Mouse (Mus musculus) gastrocnemius, postnatal 4 days (tissue): ENCODE measurements around the gene Fabp2. TPM values are rescaled to one million over a fixed set of nuclear protein-coding genes. Genes with fewer than 3 reads are reported as not detected.
A peak's percentile ranks its signal among the peaks of the same experiment; 100 is the strongest.
"Not testable (repeated sequence)": the region's sequence is repeated elsewhere in the genome, so short reads cannot be mapped to it uniquely, and the experiment has no call there.

ENCODE experiments used
- DNase-seq, 2 experiments: peaks; one replicate each; pipeline ENCODE4 v3.0.0; 2021 to 2022; ENCODE audit warnings: low spot score in 2 of 2, mixed read lengths in 2 of 2
- total RNA-seq, 2 experiments: library from RNA; stranded (reverse); gene quantifications; 2 replicates each; pipeline ENCODE4 v1.2.3; 2021

Fabp2 gene
- total RNA-seq, 2 experiments from 2014 or later, result not detected

- DNase-seq, result no peak
Observed at GRCm38 (mm10) chr3:122919260-122919659, 24.4 kb downstream of the Fabp2 start, which contains the start of gene Gm10959. TSS of gene Gm10959 (minus strand) at chr3:122919360.

- no peak for DNase-seq
Observed at GRCm38 (mm10) chr3:122920572-122921435, 25.9 kb downstream of the Fabp2 start.

- no peak for DNase-seq
Observed at GRCm38 (mm10) chr3:122921676-122922527, 27.0 kb downstream of the Fabp2 start.

- DNase-seq, result no peak
Observed at GRCm38 (mm10) chr3:122923147-122923546, 28.3 kb downstream of the Fabp2 start.

GRCm38 (mm10) chr3:122924009-122924914 is 29.4 kb downstream of the Fabp2 start, which contains the start of gene 1810037I17Rik:
TSS of gene 1810037I17Rik (plus strand) at chr3:122924203.
- peak; percentile 93 to 97 for DNase-seq

GRCm38 (mm10) chr3:122929723-122930122 is 34.9 kb downstream of the Fabp2 start:
- no peak for DNase-seq

- no peak for DNase-seq
Observed at GRCm38 (mm10) chr3:122932466-122932865, 37.6 kb downstream of the Fabp2 start.

GRCm38 (mm10) chr3:122937176-122937575 is 42.3 kb downstream of the Fabp2 start:
- not testable (repeated sequence) for DNase-seq

- peak in 1 of 2 experiments; percentile 37 for DNase-seq
Observed at GRCm38 (mm10) chr3:122939215-122939614, 44.3 kb downstream of the Fabp2 start.

GRCm38 (mm10) chr3:122943387-122943890 is 48.6 kb downstream of the Fabp2 start:
- DNase-seq, result no peak

Other genes starting within 250 kb of the Fabp2 start
- 10 to 100 TPM; 18.9 to 22.7 TPM for gene Pde5a, start 166.1 kb upstream of the Fabp2 start, total RNA-seq
- not detected for gene Gm10959, start 24.3 kb downstream of the Fabp2 start, total RNA-seq
- gene 1810037I17Rik, start 29.1 kb downstream of the Fabp2 start, total RNA-seq, result 10 to 100 TPM; 31.3 to 34.5 TPM
- gene Usp53, start 89.4 kb downstream of the Fabp2 start, total RNA-seq, result 10 to 100 TPM in 1 of 2 experiments, 1 to 10 TPM in 1; 9.2 to 11.8 TPM
- 100 to 1,000 TPM; 445 to 535 TPM for gene Myoz2, start 139.9 kb downstream of the Fabp2 start, total RNA-seq